Mouse (Mus musculus) C2C12 (cell line): Measurements from ENCODE around the gene Prtg. TPM values are rescaled to one million over a fixed set of nuclear protein-coding genes. Genes with fewer than 3 reads are reported as not detected.
A peak's percentile ranks its signal among the peaks of the same experiment; 100 is the strongest.

Experiments used
- H3K27me3 ChIP-seq: one replicate; pipeline ENCODE4 v1.6.1; 2011; ENCODE audit not compliant: control insufficient read depth, insufficient read depth, insufficient read length
- H3K36me3 ChIP-seq: one replicate; pipeline ENCODE4 v1.6.1; 2011; ENCODE audit not compliant: control insufficient read depth, insufficient read depth
- H3K4me3 ChIP-seq: one replicate; pipeline ENCODE4 v1.5.1; 2011; ENCODE audit warnings: mild to moderate bottlenecking, control low read depth; ENCODE audit not compliant: poor library complexity, insufficient read depth, severe bottlenecking
- H3K79me2 ChIP-seq: one replicate; pipeline ENCODE4 v1.6.1; 2011; ENCODE audit not compliant: control insufficient read depth, insufficient read depth
- H3K79me3 ChIP-seq: one replicate; pipeline ENCODE4 v1.6.1; 2011; ENCODE audit warnings: low read depth, control low read depth
- H3ac ChIP-seq: one replicate; pipeline ENCODE3; 2011; ENCODE audit warnings: low read depth; ENCODE audit not compliant: control insufficient read depth, insufficient read length
- CEBPB ChIP-seq: IDR thresholded peaks from one replicate; pipeline ENCODE4 v1.6.1; 2011; ENCODE audit warnings: low read depth, mild to moderate bottlenecking, control low read depth, moderate library complexity
- CTCF ChIP-seq: IDR thresholded peaks from one replicate; pipeline ENCODE4 v1.5.1; 2011; ENCODE audit not compliant: control insufficient read depth, insufficient read depth, insufficient read length
- FOSL1 ChIP-seq: IDR thresholded peaks from one replicate; pipeline ENCODE4 v1.8.0; 2011; ENCODE audit warnings: mild to moderate bottlenecking, low read length; ENCODE audit not compliant: poor library complexity, insufficient read depth, severe bottlenecking
- MAX ChIP-seq: IDR thresholded peaks from one replicate; pipeline ENCODE4 v1.6.1; 2011; ENCODE audit warnings: mild to moderate bottlenecking, control low read depth
- MYOD1 ChIP-seq: IDR thresholded peaks from one replicate; pipeline ENCODE4 v1.6.1; 2011; ENCODE audit warnings: low read depth; ENCODE audit not compliant: control insufficient read depth, insufficient read length
- MYOG ChIP-seq: IDR thresholded peaks from one replicate; pipeline ENCODE4 v1.6.1; 2011; ENCODE audit not compliant: control insufficient read depth, insufficient read length; ENCODE audit errors: extremely low read depth
- USF1 ChIP-seq: IDR thresholded peaks from one replicate; pipeline ENCODE4 v1.6.1; 2011; ENCODE audit warnings: low read depth, mild to moderate bottlenecking, control low read depth, moderate library complexity
- polyA plus RNA-seq: library from polyadenylated mRNA; unstranded; fragments of >200 nt; fragmentation: generic; extraction: Trizol; gene quantifications from one replicate; pipeline ENCODE4 v1.2.1, GENCODE M21; 2012; ENCODE audit warnings: missing spikeins

Prtg gene
- polyA plus RNA-seq, 1 experiment: 0.59 TPM

DNA sequence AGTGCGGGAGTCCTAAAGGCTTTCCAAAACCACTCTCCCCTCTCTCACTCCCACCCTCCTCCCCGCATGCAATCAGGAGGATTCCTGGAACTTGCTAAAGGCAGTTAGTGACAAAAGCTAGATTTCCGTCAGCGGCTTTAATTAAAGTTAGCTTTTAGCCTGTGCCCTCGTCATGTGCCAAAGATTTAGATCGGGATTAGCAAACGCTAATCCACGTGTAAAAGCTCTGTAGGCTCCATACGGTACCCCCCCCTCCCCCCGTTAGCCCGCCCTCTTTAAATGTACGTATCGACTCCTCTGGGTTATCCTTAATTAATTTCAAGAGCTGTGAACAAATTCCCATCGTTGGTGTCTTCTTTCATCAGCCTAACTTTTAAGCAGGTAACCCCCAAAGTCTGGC lies 528 bp upstream of the Prtg start:
- TF ChIP-seq FOSL1 (no peak), USF1 (no peak), CEBPB (no peak), MYOG (no peak), MYOD1 (no peak), MAX (no peak)
- no peaks in the 10 kb centered on the region for H3K79me2 ChIP-seq
- no peaks in the 10 kb centered on the region for H3K27me3 ChIP-seq
- H3K4me3 ChIP-seq: no peak overlapping the region
- no peak overlapping the region for H3ac ChIP-seq
- H3K79me3 ChIP-seq: no peaks in the 10 kb centered on the region
- H3K36me3 ChIP-seq: no peaks in the 10 kb centered on the region

DNA sequence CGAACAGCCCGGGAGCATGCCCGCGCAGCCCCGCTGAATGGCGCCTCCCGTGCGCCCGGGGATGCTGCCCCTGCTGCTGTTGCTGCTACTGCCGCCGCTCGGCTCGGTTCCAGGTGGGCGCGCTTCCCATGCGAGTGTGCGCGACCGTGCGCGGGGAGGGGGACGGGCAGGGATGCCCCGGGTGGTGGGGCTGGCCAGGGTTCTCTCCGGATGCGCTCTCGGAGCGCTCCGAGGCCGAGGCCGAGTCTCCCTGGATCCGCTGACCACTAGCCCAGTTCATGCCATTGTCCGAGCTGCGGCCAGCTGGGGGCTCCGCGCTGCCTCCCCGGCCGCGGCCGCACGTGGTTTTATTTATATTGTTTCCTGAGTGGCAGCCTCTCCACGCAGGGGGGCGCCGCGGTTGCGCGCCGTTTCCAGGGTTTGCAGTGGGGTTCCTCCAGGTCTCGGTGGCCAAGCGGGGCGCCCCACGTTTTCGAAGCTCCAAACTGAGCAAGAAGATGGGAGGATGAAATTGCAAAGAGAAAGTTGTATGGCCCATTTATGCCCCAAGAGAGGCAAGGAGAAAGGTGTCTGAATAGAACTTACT lies 839 bp downstream of the Prtg start:
- Histone ChIP-seq H3K79me3 (no peaks in the 10 kb centered on the region), H3K36me3 (no peaks in the 10 kb centered on the region)
- TF ChIP-seq CTCF (peak; percentile 5), MAX (no peak), USF1 (peak; percentile 6), CEBPB (no peak)

DNA sequence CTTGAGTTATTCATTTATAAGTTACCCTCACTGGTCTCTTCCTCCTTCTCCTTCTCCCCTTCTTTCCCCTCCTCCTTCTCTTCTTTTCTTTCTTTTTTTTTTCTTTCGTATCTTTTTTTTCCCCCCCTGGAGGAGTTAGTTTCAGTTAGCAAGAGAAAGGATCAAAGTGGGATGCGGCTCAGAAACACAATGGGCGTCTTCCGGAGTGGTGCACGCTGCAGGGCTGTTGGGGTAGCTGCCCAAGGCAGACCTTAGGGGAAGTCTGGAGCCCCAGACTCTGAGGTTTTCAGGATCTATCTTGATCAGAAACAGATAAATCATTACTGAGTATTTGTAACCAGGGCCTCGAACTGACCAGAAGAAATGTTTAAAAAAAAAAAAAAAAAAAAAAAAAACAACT lies 1.5 kb downstream of the Prtg start:
- Histone ChIP-seq H3ac (peak overlapping the region; percentile 16), H3K27me3 (no peaks in the 10 kb centered on the region), H3K79me3 (no peaks in the 10 kb centered on the region), H3K4me3 (no peak overlapping the region), H3K36me3 (no peaks in the 10 kb centered on the region), H3K79me2 (no peaks in the 10 kb centered on the region)
- TF ChIP-seq MYOG (no peak), FOSL1 (no peak), MAX (no peak), CEBPB (no peak), USF1 (no peak), MYOD1 (no peak), CTCF (no peak)

More for the DNA sequence above, 839 bp downstream of the Prtg start:
- peak overlapping the region; percentile 38 for H3K4me3 ChIP-seq
- no peaks in the 10 kb centered on the region for H3K27me3 ChIP-seq
- peak overlapping the region; percentile 76 for H3ac ChIP-seq
- no peaks in the 10 kb centered on the region for H3K79me2 ChIP-seq

DNA sequence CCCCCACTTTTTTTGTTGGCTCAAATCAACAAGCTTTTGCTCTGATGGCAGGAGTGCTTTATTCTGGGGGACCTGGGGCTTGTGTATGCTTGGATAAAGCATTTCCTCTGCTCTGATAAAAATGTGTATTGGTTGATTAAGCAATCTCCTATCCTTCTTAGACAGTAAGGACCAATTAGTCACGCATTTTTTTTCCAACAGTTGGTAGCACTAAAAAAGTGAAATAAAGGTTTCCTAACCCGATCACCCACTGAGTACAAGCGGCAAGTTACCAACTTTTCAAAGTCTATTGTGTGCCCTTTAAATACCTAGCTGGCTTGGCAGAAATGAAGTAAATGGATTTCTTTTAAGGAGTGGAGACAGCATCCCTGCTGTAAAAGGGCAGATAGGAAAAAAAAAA lies 1.9 kb downstream of the Prtg start:
- Histone ChIP-seq H3K36me3 (no peaks in the 10 kb centered on the region), H3K27me3 (no peaks in the 10 kb centered on the region), H3ac (no peak overlapping the region), H3K79me3 (no peaks in the 10 kb centered on the region), H3K79me2 (no peaks in the 10 kb centered on the region), H3K4me3 (no peak overlapping the region)
- TF ChIP-seq USF1: no peak
- TF ChIP-seq FOSL1: no peak
- no peak for TF ChIP-seq CTCF
- TF ChIP-seq MAX: no peak
- peak; percentile 9 for TF ChIP-seq CEBPB

DNA sequence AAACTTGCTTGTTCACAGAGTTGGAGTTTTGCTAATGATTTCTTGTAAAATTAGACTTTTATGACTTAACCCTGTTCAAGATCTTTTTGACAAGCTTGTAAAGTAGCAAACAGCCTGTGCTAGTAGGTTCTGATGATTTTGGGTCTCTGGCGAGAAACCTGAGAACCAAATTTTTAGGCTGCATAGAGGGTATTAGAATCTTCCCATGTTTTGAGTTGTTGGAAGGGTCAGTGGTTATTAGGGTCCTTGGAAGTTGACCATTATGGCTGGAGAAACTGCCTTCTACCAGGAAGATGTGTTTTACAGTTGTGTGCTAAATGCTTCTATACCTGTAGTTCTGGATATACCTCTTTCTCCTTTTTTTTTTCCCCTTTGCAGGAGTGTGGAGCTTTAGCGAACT lies 2.4 kb downstream of the Prtg start:
- H3K36me3 ChIP-seq: no peaks in the 10 kb centered on the region
- H3K79me2 ChIP-seq: no peaks in the 10 kb centered on the region
- TF ChIP-seq FOSL1 (no peak), MYOD1 (no peak), USF1 (no peak), MAX (no peak), CEBPB (no peak), MYOG (no peak)
- H3K4me3 ChIP-seq: no peak overlapping the region
- H3K79me3 ChIP-seq: no peaks in the 10 kb centered on the region
- H3ac ChIP-seq: no peak overlapping the region
- H3K27me3 ChIP-seq: no peaks in the 10 kb centered on the region

DNA sequence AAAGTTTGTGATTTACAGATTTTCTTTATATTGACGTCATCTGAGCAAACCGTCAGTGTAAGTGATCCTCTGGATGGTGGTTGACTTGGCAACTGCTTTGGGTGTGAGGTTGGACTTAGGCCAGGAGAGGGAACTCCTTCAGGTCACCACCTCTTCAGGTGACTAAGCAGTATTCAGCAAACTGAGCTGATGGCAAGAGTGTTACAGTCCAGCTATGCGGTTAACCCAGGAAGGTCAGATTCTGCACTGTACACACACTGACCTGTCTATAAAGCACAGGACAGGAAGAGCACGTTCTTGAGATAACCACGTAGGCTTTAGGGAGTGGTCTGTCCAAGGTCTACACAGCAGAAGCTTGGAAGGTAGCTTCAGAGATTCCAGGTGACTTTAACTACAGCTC lies 3.9 kb downstream of the Prtg start:
- TF ChIP-seq CEBPB: no peak
- no peak for TF ChIP-seq FOSL1
- TF ChIP-seq CTCF: no peak
- TF ChIP-seq USF1: no peak
- no peak for TF ChIP-seq MYOG
- Histone ChIP-seq H3K36me3 (no peaks in the 10 kb centered on the region), H3K79me3 (no peaks in the 10 kb centered on the region), H3K79me2 (no peaks in the 10 kb centered on the region), H3K4me3 (no peak overlapping the region), H3K27me3 (no peaks in the 10 kb centered on the region), H3ac (no peak overlapping the region)
